ENCODE assay signal across 8 mouse cellular contexts in the genomic region with DNA sequence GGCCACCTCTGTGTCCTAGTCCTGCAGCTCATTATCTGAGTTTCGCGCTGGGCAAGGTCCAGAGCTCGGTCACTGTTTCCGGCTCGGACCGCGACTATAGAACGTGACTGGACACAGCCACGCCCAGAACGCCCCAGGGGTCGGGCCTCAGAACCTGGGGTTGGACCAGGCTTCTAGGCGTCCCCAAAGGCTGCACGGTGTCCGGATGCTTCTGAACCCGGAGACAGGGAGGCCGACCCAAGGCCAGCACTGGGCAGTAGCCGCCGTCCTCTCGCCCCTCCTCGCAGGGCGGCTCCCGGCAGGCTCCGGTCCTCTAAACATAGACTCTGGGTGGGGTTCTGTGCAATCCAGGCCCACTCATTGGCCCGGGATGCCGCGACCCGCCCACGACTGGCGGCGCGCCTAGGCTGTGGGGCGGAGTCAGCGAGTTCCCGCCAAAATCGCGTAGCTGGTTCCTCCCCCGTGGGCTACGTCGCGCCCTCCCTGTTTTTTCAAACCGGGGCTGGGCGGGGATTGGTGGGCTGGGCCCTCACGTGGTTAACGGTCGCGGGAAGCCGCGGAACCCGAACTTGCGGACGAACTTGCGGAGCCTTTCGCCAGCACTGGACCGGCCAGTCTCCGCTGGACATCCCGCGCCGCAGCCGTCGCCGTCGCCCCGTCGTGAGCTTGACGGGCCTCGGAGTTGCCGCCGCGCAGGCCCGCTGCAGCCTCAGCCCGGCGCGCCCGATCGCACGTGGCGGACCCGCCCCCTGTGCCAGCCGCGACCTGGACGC. TPM values are rescaled to one million over a fixed set of nuclear protein-coding genes. Genes with fewer than 3 reads are reported as not detected.
DNase-seq lines count a peak whose midpoint lies in the region; ATAC-seq lines count a peak whose summit lies in the region.

Wee1 (plus strand) TSS at position 531 of the 773 bp plus-strand sequence.

- H3K4me1 ChIP-seq in heart, embryonic 14.5 days (ENCODE audit: control insufficient read depth in 2 of 2, insufficient read depth in 2 of 2, low read length in 2 of 2) = peaks cover 12 to 30% of the 10 kb centered on the region in 2 experiments
- H3K4me1 ChIP-seq in liver, embryonic 13.5 days (replicated peaks) = peaks cover 30% of the 10 kb centered on the region
- H3K4me1 ChIP-seq in stomach, embryonic 16.5 days (ENCODE audit: control insufficient read depth, insufficient read depth, low read length) = peaks cover 17% of the 10 kb centered on the region; the same call in 1 of the 2 replicates

- peaks cover 9% of the 10 kb centered on the region for H3K36me3 ChIP-seq in heart, embryonic 14.5 days (ENCODE audit: control insufficient read depth, insufficient read depth, low read length)
- H3K36me3 ChIP-seq in liver, embryonic 13.5 days = peaks cover 15% of the 10 kb centered on the region
- H3K36me3 ChIP-seq in stomach, embryonic 16.5 days (ENCODE audit: control insufficient read depth, insufficient read depth, low read length) = peaks cover 2% of the 10 kb centered on the region; the same call in 1 of the 2 replicates

- peak within 1 kb of the TSS; percentile 96 for H3K9ac ChIP-seq in heart, embryonic 14.5 days (ENCODE audit: low read length)
- peak within 1 kb of the TSS; percentile 96 for H3K9ac ChIP-seq in liver, embryonic 13.5 days
- peak within 1 kb of the TSS; percentile 91 for H3K9ac ChIP-seq in stomach, embryonic 16.5 days (ENCODE audit: low read length)

- peak; percentile 88 for ATAC-seq in erythroid progenitor cell, adult 5-6 weeks (replicated peaks; ENCODE audit: low FRiP score, poor library complexity, severe bottlenecking)
- peak; percentile 98 for ATAC-seq in heart, embryonic 14.5 days (ENCODE audit: insufficient number of reproducible peaks, insufficient read depth, low FRiP score, low read depth)
- ATAC-seq in liver, embryonic 13.5 days (ENCODE audit: low read depth) = peak; percentile 97
- ATAC-seq in stomach, embryonic 16.5 days (ENCODE audit: insufficient read depth, low FRiP score) = peak; percentile 98

- H3K4me2 ChIP-seq in heart, embryonic 14.5 days (ENCODE audit: low read length) = peak within 1 kb of the TSS; percentile 79
- peak within 1 kb of the TSS; percentile 79 for H3K4me2 ChIP-seq in liver, embryonic 13.5 days
- peak within 1 kb of the TSS; percentile 84 for H3K4me2 ChIP-seq in stomach, embryonic 16.5 days (ENCODE audit: low read depth, low read length)

- no peaks in the 10 kb centered on the region for H3K27me3 ChIP-seq in heart, embryonic 14.5 days (ENCODE audit: control insufficient read depth, insufficient read depth, low read length)
- H3K27me3 ChIP-seq in liver, embryonic 13.5 days = no peaks in the 10 kb centered on the region
- no peaks in the 10 kb centered on the region for H3K27me3 ChIP-seq in stomach, embryonic 16.5 days (ENCODE audit: control insufficient read depth, insufficient read depth, low read length)

- H3K9me3 ChIP-seq in heart, embryonic 14.5 days (ENCODE audit: control insufficient read depth, low read length) = no peaks in the 10 kb centered on the region
- no peaks in the 10 kb centered on the region for H3K9me3 ChIP-seq in liver, embryonic 13.5 days (replicated peaks)
- H3K9me3 ChIP-seq in stomach, embryonic 16.5 days (replicated peaks; ENCODE audit: control insufficient read depth, low read length) = no peaks in the 10 kb centered on the region

- H3K4me3 ChIP-seq in heart, embryonic 14.5 days (ENCODE audit: control insufficient read depth in 1 of 2, insufficient read depth in 1 of 2, low read depth in 1 of 2, low read length in 2 of 2) = peak within 1 kb of the TSS; percentile 76 to 89
- peak within 1 kb of the TSS; percentile 93 for H3K4me3 ChIP-seq in liver, embryonic 13.5 days (replicated peaks)
- peak within 1 kb of the TSS; percentile 82 for H3K4me3 ChIP-seq in stomach, embryonic 16.5 days (replicated peaks; ENCODE audit: low read length)

- H3K27ac ChIP-seq in heart, embryonic 14.5 days (replicated peaks in 1 of 2; ENCODE audit: control insufficient read depth in 1 of 2, insufficient read depth in 1 of 2, low read depth in 2 of 2, low read length in 2 of 2) = peak within 1 kb of the TSS; percentile 92 to 94
- peak within 1 kb of the TSS; percentile 93 for H3K27ac ChIP-seq in liver, embryonic 13.5 days
- H3K27ac ChIP-seq in stomach, embryonic 16.5 days (ENCODE audit: low read length) = peak within 1 kb of the TSS; percentile 92

- DNase-seq in CD4-positive helper T cell, adult 2 months (ENCODE audit: low read depth, low spot score) = peak; percentile 98
- DNase-seq in brain, embryonic 18.5 days (ENCODE audit: low read depth, low spot score) = peak; percentile 92
- DNase-seq in kidney, postnatal 14 days = peak; percentile 99
- peak; percentile 99 for DNase-seq in liver, embryonic 13.5 days
- DNase-seq in neural tube, embryonic 10.5 days (ENCODE audit: extremely low spot score, low spot score) = peak; percentile 99

- under 1% methylated on average over 81 of the region's 81 CpGs for WGBS in heart, embryonic 14.5 days
- under 1% methylated on average over 80 of the region's 81 CpGs for WGBS in liver, embryonic 13.5 days (ENCODE audit: insufficient replicate concordance)
- under 1% methylated on average over 81 of the region's 81 CpGs for WGBS in stomach, embryonic 16.5 days

RNA-seq across cellular contexts. Expression of gene Wee1, which starts in this region (rescaled TPM):
- 34.6 and 54.9 TPM in 2 replicates for total RNA-seq in erythroid progenitor cell, adult 5-6 weeks (2015; ENCODE audit: low replicate concordance)
- total RNA-seq in erythroid progenitor cell, adult 5-6 weeks (2017; ENCODE audit: low replicate concordance) = 22.3 and 28.8 TPM in 2 replicates
- 29.8 and 30.2 TPM in 2 replicates for polyA plus RNA-seq in heart, embryonic 14.5 days (2014; fragmentation: Nextera tagmentation; extraction: Ambion mirVana)
- polyA plus RNA-seq in liver, embryonic 13.5 days (2015; fragmentation: Nextera tagmentation; extraction: Ambion mirVana) = 10.2 and 12.2 TPM in 2 replicates
- 17.9 and 18.9 TPM in 2 replicates for polyA plus RNA-seq in stomach, embryonic 16.5 days (2015; fragmentation: Nextera tagmentation; extraction: Ambion mirVana)

Comparison
In these comparisons a context has a peak if more than half of its experiments do, and no peak if none do; other contexts are left out.
1. Peak in every context shown above with its lines: DNase-seq, ATAC-seq, H3K4me3 ChIP-seq and H3K27ac ChIP-seq.